Mouse (Mus musculus): ENCODE measurements around the gene Cntfr.

Cntfr gene

GRCm38 (mm10) chr4:41696930-41697841 lies at the start of gene Cntfr:
Gene Cntfr, minus strand, starts transcription at chr4:41697089.
- peak; percentile 82 for DNase-seq (ENCODE audit: low spot score)

DNA sequence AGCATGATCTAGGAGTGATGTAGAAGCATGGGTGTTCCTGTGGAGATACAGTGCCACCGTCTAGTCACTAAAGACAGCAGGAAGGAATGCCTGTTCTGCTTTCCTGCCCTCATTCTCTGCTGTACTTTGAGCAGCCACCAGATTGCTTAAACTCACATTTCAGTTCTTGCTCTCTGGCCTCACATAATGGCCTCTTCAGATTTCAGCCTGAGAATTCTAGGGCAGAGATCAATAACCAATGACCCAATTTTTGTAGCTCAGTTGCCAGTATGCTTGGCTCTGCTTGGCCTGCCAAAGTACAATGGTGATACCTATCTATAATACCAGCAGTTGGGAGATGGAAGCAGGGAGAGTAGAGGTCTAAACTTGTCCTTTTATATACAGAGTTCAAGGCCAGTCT lies 48.1 kb upstream of the Cntfr start:
- no peak for DNase-seq (ENCODE audit: low spot score)

GRCm38 (mm10) chr4:41744131-41744530 lies 47.2 kb upstream of the Cntfr start:
- DNase-seq (ENCODE audit: low spot score), result no peak

DNA sequence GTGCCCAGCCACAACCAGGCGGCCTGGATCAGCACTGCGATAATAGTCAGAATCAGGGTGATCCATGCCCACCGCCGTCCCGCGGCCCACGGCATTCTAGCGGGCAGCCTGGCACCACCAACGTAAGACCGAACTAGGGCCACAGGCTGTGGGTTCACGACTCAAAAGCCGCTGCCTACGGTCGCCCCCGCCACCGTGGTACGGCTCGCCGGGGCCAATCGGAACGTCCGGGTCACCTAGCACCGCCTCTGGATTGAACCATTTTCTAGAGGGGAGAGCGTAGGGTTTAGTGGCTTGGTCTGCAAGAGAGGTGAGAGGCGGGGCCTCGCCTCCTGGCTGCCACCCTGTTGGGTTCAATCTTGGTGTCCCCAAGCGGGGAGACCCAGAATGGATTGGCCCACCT lies 44.3 kb upstream of the Cntfr start:
- DNase-seq (ENCODE audit: low spot score), result peak; percentile 96

DNA sequence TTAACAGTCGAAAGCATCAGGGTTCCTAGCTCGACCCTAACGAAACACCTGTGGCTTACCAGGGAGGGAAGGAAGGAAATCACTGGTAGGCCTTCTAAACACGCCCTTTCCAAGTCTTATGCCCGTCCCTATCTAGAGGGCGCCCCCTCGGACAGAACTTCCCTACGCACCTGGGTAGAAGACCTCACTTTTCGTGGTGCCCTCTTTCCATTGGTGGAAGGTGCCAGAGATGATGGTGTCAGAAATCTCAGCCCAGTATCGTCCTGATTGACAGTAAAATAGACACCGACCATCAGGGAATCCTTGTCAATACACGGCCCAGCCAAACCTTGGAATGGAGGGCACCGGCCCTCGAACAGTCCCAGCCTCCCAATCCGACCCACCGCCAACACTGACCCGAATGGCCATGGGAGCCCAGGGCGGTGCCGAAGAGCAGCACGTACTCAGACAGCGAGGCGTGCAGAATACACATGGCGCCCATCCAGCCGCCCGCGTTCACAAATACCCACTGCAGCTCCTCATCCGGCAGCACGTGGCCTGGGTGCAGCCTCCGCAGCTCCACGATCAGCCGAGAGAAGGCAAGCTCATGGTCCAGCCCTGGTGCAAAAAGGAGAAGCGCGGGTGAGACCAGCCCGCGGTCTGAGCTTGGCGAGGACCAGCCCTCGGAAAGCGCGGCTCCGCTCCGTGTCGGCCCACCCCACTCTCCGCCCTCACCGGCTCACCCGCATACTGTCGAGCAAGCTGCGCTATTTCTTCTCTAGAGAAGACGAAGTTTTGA lies 43.7 kb upstream of the Cntfr start:
- peak; percentile 50 for DNase-seq (ENCODE audit: low spot score)

- DNase-seq (ENCODE audit: low spot score), result no peak
Measured at GRCm38 (mm10) chr4:41739260-41739659, 42.4 kb upstream of the Cntfr start.

GRCm38 (mm10) chr4:41738256-41738603 lies 41.3 kb upstream of the Cntfr start:
- no peak for DNase-seq (ENCODE audit: low spot score)

DNA sequence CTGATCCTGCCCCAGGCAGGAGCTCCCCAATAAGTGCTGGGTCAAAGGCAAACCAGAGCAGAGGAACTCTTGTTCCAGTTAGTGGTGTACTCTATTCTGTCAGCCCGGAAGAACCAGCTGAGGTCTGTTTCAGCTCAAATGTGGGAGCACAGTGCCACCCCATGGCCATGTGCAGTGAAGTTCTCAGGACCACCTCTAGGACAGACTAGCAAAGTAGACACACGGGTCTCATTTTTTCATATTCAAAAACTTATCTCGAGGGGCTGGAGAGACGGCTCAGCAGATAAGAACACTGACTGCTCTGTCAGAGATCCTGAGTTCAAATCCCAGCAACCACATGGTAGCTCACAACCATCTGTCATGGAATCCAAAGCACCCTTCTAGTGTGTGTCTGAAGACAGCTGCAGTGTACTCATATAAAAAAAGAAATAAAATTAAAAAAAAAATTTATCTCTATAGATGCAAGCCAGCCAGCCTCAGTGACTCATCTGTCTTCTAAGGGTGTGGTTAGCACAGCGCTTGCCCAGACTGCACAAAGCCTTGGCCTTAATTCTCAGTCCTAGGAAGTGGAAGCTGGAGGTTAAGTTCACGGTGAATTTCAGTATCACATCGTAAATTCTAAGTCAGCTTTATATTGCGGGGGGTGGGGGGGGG lies 40.8 kb upstream of the Cntfr start:
- peak; percentile 78 for DNase-seq (ENCODE audit: low spot score)

- no peak for DNase-seq (ENCODE audit: low spot score)
Measured at GRCm38 (mm10) chr4:41731052-41731765, 34.3 kb upstream of the Cntfr start, which contains the start of gene Arid3c. Gene Arid3c, minus strand, starts transcription at chr4:41731142.

DNA sequence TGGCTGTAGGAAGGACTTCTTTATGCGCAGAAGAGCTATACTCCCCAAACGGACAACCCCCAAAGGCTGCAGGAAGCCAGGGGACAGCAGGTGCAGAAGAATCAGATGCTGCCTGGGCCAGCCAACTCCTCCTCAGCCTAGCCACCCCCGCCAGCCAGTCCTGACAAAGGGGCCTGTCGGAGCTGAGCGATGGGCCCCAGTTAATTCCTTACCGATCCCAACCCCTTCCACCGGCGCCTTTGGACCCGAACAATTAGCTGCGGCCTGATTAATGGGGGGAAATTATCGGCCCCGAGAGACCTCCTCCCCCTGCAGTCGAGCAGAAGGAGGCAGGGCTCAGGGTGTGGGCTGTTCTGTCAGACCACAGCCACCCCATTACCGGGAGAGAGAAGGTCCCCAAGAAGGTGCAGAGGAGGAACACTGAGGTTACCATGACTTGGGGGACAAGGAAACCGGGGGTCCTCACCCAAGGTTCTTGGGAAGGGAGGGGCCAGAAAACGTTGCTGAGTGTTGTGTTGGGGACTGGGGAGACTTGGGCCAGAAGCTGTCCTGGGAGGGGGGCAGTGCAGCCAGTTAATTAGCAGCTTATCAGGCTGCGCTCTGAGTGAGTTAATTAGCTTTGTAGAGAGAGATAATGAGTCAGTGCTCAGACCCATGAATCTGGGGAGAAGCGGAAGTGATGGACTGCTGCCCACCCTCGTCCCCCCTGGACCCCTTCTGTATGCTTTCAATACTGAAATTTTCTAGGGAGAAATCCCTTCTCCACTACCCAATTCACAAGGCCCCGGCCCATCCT lies 30.1 kb upstream of the Cntfr start:
- DNase-seq (ENCODE audit: low spot score), result no peak

DNA sequence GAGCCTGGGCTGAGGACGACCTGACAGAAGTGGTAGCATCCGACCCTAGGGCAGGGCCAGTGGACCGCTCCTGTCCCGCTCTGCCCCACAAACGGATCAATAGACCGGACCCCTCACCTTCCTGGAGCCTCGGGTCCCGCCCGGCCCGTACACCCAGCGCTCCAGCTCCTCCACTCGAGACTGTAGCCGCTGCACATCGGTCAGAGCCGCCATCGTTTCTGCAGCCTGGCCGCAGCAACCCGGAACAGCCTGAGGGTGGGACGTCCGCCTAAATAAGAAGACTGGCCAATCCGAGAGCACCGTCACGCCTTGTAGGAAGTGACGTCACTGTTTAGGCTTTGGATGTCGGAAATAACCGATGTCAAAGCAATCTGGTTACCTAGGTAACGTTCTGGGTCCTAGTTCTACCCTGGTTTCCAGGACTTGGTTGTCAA lies 26.0 kb upstream of the Cntfr start, which contains the start of gene Dctn3:
TSS of gene Dctn3 (minus strand) at position 253 of the 434 bp plus-strand sequence.
- DNase-seq (ENCODE audit: low spot score), result peak; percentile 95

DNA sequence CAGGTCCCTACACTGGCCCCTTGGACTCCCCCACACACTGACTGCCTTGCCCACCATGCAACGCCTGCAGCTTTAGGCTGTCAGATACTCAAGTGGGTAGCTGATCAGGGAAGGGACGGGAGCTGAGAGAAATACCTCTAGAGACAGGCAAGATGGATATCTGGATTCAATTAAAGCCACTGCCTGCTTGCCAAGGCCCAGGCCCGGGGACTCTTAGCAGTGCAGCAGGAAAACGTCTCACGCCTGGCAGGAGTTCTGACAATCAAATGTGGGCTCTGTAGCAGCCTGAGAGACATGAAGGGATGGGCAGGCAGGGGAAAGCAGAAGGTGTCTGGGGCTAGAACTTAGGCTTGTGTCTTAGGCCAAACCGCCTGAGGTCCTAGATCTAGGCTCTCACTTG lies 19.9 kb upstream of the Cntfr start:
- DNase-seq (ENCODE audit: low spot score), result no peak

DNA sequence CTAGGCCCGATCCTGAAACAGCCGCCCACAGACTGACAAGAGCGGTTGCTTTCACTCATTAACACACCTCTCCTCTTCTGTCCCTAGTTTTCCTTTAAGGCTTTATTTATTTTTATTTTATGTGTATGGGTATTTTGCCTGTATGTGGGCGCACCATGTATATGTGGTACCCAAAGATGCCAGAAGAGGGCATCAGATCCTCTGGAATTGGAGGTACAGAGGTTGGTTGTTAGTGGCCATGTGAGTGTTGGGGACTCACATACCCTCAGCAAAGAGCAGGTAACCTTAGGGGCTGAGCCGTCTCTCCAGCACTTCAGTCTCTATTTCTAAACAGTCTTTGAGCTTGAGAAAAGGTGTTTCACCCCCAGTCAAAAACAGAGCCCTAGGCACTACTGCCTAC lies 18.7 kb upstream of the Cntfr start:
- no peak for DNase-seq (ENCODE audit: low spot score)

- DNase-seq (ENCODE audit: low spot score), result no peak
Measured at GRCm38 (mm10) chr4:41715082-41715481, 18.2 kb upstream of the Cntfr start.

DNA sequence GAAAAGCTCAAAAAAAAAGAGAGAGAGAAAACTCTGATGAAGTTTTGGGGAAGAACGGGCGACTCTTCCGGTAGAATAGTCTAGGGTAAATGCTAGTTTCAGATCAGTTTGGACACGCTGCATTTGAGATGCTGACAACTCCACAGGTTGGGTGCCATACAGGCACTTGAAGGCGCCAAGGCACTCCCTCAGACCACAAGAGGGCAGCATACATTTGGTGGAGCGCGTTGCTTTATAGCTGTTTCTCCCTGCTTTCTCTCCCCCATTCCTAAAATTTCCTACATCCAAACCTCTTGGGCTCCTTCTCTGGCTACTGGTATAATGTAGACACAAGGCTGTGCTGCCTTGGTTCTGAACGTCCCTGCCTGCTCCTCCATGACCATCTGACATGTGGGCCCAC lies 17.4 kb upstream of the Cntfr start:
- DNase-seq (ENCODE audit: low spot score), result peak; percentile 73

DNA sequence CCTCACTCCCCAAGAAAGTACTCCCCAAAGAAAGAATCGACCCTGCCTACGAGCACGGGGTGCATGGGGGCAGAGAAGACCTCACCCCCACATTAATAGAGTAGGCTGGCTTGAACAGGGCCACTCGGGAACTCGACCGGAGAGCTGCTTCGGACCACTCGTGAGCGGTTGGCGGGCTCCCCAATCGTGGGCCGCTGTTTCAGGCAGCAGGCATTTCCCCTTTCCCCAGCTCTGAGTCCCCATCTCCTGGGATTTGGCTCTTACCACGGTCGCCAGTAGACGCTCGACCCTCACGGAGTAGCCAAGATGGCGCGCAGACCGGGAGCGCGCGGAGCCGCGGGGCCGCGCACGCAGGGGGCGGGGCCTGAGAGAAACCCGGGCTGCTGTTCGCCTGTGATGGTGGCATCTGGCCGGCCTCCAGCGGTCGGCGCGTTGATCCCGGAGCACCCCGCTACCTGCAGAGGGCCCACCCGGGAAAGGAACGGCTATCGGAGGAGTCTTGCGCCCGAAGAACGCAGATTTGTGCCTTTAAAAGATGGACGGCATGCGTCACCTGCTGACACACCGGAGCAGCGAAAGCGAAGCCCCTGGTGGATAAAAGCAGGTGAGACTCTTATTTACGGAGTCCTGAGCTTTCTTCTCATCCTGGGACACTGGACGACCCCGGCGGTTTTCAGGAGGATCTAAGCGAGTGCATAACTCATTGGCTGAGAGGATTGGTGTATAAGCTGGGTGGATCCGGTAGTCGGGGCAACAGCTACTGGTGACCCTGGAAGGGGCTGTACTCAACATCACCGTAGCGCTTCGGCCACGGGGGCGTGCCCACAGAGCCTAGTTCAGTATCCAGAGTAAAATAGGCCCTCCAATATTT lies 16.5 kb upstream of the Cntfr start, which contains the start of gene Rpp25l:
TSS of gene Rpp25l (minus strand) at position 338 of the 871 bp plus-strand sequence.
- DNase-seq (ENCODE audit: low spot score), result peak; percentile 81

GRCm38 (mm10) chr4:41712421-41713196 lies 15.7 kb upstream of the Cntfr start:
- no peak for DNase-seq (ENCODE audit: low spot score)

- DNase-seq (ENCODE audit: low spot score), result no peak
Measured at GRCm38 (mm10) chr4:41711705-41712375, 15.0 kb upstream of the Cntfr start.
